Mouse (Mus musculus): ENCODE results near the gene Cps1. TPM values are rescaled to one million over a fixed set of nuclear protein-coding genes. Genes with fewer than 3 reads are reported as not detected.

The Cps1 gene
- total RNA-seq, 2 experiments from 2014 or later, result 0.15 to 1.0 TPM

DNA sequence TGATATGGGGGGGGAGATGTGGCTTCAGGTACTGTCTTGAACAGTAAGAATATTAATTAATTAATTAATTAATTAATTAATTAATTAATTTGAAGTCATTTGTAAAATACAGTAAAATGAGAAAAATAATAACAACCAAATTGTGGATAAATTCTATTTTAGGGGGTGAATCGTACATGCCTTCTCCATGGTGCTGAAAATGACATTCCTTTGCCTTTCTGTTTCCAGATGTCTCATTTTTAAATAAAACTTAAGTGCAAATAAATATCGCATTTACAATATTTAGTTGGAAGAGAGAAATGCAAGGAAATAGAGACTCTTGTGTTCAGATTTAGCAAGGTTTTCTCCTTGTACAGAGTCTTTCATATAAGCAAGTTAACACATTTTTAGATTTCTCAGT lies 112.0 kb downstream of the Cps1 start:
- DNase-seq (ENCODE audit: low spot score in 2 of 2), result no peak

DNA sequence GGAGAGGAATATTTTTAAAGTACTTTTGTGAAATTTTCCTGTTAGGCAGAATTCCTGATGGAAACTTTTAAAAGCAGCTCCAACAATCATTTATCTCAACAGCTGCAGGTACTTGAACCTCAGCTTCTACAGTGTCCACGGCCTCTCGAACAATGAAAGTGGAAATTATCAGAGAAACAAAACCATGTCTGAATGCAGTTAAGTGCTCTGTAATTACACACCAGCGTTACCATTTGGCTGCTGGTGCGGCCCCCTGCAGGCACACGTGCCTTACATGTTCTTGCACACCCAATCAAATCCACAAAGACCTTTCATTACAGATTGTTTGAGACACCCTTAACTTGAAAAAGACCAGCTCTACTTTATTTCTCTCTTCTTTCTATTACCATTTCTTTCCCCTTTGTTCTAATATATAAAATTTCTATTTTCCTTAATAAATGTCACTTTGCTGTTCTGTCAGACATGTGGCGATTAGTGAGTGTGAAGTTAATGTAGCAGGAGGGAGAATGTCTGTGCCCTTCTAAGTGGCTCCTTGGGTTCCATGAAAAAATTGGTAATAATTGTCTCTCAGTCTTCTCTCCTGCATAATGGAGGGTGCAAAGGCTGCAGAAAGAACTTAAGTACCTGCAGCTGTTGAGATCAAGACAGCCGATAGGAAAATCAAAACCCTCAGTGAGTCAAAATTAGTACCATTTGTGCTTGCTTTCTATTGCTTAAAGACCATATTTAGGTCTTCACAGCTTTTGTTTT lies 112.8 kb downstream of the Cps1 start:
- DNase-seq (ENCODE audit: low spot score in 2 of 2), result no peak

DNA sequence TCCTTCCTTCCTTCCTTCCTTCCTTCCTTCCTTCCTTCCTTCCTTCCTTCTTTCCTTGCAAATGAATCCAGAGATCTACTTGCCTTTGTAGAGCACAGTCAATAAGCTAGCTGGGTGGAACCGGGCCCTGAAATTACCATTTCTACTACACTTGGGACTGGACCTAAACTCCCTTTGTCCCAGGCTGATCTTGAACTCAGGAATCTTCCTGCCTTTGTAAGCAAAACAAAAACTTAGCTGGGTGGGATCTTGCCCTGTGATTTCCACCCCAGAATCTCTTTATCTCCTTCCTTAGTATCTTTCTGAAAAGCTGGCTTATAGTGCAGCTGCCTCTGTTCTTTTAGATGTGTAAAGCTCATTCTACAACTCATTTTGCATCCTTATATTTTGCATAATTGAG lies 115.6 kb downstream of the Cps1 start:
- no peak for DNase-seq (ENCODE audit: low spot score in 2 of 2)

DNA sequence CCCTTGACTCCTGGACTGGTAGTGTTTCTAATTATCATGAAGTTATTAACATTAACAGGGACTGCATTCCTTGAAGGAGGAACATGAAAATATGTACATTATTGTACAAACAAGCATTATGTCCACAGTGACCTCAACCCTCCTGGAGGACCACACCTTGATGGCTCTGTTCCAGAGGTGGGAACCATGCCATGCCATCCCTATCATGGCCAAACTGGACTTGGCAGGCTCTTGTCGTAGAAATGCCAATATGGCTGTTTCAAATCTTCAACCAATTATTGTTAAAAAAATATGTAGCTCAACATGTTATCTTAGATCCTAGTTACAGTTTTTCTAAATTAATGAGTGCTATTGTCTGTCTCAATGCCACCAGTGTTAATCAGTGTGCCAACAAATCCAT lies 116.1 kb downstream of the Cps1 start:
- no peak for DNase-seq (ENCODE audit: low spot score in 2 of 2)

DNA sequence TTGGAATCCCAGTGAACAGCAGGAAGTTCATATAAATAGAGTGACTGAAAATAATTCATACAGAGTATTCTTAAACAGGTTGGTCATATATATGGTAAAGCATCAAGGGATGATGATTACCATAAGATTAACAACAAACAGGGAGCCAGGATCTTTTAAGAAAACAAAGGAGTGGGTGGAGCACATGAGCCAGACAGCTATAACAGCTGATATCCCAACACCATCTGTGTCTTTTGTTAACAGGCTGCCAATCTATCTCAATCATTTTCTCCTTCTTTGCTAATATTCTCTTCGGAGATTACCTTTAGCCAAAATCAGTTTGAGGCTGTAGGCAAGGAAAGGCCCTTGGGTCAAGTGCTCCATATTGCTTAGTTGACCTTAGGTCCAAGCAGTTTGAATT lies 142.4 kb downstream of the Cps1 start:
- DNase-seq (ENCODE audit: low spot score in 2 of 2), result no peak

DNA sequence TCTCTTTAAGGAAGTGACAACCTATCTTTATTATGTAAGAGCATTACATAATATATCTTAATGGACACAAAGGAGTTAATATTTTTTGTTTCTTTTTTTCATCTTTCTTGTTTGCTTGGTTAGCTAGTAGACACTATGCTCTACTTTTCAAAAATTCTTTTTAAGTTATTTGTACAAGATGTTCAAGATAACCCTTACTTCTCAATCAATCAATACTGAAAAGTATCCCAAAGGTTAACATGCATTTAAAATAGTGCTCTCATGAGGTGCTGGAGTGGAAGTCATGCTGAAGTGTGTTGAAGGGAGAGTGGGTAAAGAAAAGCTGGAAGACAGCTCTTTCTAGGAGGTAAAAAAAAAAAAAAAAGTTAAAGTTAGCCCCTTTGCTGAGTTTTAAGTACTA lies 145.1 kb downstream of the Cps1 start:
- DNase-seq (ENCODE audit: low spot score in 2 of 2), result no peak

DNA sequence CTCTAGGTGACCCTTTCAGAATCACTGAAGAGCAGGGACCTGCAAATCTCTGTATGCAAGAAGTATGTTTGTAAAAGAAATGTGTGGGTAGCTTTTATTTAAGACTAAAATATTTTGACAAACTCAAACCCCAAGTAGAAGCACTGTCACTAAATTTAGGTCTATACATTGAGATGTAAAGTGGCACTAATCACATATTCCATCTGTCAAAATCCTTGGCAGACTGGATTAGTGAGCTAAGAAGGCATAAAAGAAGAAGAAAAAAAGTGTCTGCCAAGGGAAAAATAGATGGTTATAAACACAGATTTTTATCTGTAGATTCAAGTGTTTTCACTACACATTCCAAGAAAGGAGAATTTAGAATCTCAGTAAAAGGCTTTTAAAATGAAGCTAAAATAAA lies 145.6 kb downstream of the Cps1 start:
- no peak for DNase-seq (ENCODE audit: low spot score in 2 of 2)

DNA sequence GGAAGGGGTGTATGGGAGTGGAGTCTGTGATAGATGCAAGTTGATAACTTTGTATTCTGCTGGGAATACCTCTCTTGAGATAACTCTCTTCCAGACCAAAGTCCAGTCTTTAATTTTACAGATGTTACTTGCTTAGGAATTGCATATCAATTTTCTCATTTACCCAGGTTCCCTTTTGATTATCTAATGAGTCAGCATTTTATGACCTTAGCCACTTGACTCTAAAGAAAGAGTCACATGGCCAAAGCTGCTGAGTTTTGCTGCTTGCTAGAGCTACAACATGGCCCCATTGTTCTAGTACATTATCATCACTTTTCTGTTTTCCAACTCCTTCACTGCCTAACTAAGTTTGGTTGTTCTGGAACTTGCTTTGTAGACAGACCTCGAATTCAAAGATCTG lies 153.4 kb downstream of the Cps1 start:
- DNase-seq (ENCODE audit: low spot score in 2 of 2), result no peak

Other genes starting within 250 kb of the Cps1 start
- gene Myl1, start 177.6 kb upstream of the Cps1 start, total RNA-seq (2021), result over 10,000 TPM; 17,678 to 18,583 TPM
- 10 to 100 TPM; 38.3 to 39.5 TPM for gene Lancl1, start 84.2 kb upstream of the Cps1 start, total RNA-seq (2021)